In genomic region chr1:162186470-162187351, GRCm38 (mm10) we compare ENCODE assay signal across 8 mouse cellular contexts.
DNase-seq lines count a peak whose midpoint lies in the region; ATAC-seq lines count a peak whose summit lies in the region.

No protein-coding gene starts in this region.

- no peak for DNase-seq in neural tube, embryonic 11.5 days (ENCODE audit: low spot score)
- DNase-seq in neural tube, embryonic 10.5 days (ENCODE audit: extremely low spot score, low spot score) = no peak
- DNase-seq in forebrain, embryonic 14.5 days (ENCODE audit: low spot score) = peak; percentile 30
- peak; percentile 64 for DNase-seq in intestine, embryonic 14.5 days (ENCODE audit: low spot score)
- DNase-seq in ovary, postnatal 36 days (ENCODE audit: low spot score) = no peak
- DNase-seq in right cerebral cortex, postnatal 4 days = no peak
- no peak for DNase-seq in gastrocnemius, postnatal 14 days

- 66% methylated on average over 7 of the region's 7 CpGs for WGBS in neural tube, embryonic 11.5 days
- 61% methylated on average over 7 of the region's 7 CpGs for WGBS in forebrain, embryonic 14.5 days
- 15% methylated on average over 7 of the region's 7 CpGs for WGBS in intestine, embryonic 14.5 days
- 44% methylated on average over 7 of the region's 7 CpGs for WGBS in neural tube, embryonic 15.5 days

- peak overlapping the region; percentile 78 for H3K27ac ChIP-seq in neural tube, embryonic 11.5 days (ENCODE audit: low read depth, low read length)
- H3K27ac ChIP-seq in forebrain, embryonic 14.5 days (ENCODE audit: low read depth, low read length) = no peak overlapping the region
- H3K27ac ChIP-seq in intestine, embryonic 14.5 days (ENCODE audit: low read depth) = peak overlapping the region; percentile 96
- peak overlapping the region; percentile 77 for H3K27ac ChIP-seq in neural tube, embryonic 15.5 days (replicated peaks)

- no peak for ATAC-seq in neural tube, embryonic 11.5 days (ENCODE audit: insufficient read depth, low FRiP score, low TSS enrichment)
- ATAC-seq in forebrain, embryonic 14.5 days = no peak
- peak; percentile 73 for ATAC-seq in intestine, embryonic 14.5 days (replicated peaks; ENCODE audit: low FRiP score, low TSS enrichment, low read depth)
- ATAC-seq in neural tube, embryonic 15.5 days (ENCODE audit: low FRiP score) = peak; percentile 30; the same call in 1 of the 2 replicates

- no peak overlapping the region for H3K4me2 ChIP-seq in neural tube, embryonic 11.5 days (ENCODE audit: low read depth)
- H3K4me2 ChIP-seq in forebrain, embryonic 14.5 days (ENCODE audit: low read length) = no peak overlapping the region
- H3K4me2 ChIP-seq in intestine, embryonic 14.5 days (ENCODE audit: low read length) = peak overlapping the region; percentile 4
- H3K4me2 ChIP-seq in neural tube, embryonic 15.5 days = no peak overlapping the region

- H3K9me3 ChIP-seq in neural tube, embryonic 11.5 days (ENCODE audit: control insufficient read depth, low read length) = no peaks in the 10 kb centered on the region
- H3K9me3 ChIP-seq in forebrain, embryonic 14.5 days (replicated peaks; ENCODE audit: control insufficient read depth, low read length) = no peaks in the 10 kb centered on the region
- H3K9me3 ChIP-seq in intestine, embryonic 14.5 days (ENCODE audit: control insufficient read depth, low read length) = no peaks in the 10 kb centered on the region
- no peaks in the 10 kb centered on the region for H3K9me3 ChIP-seq in neural tube, embryonic 15.5 days (replicated peaks)

- H3K4me1 ChIP-seq in neural tube, embryonic 11.5 days (ENCODE audit: control insufficient read depth, insufficient read depth, low read length) = peaks cover 5% of the 10 kb centered on the region; the same call in 1 of the 2 replicates
- H3K4me1 ChIP-seq in forebrain, embryonic 14.5 days (ENCODE audit: control insufficient read depth, insufficient read depth, low read length) = peaks cover 16% of the 10 kb centered on the region
- H3K4me1 ChIP-seq in intestine, embryonic 14.5 days (replicated peaks; ENCODE audit: control insufficient read depth, insufficient read depth, low read length) = peaks cover 50% of the 10 kb centered on the region
- H3K4me1 ChIP-seq in neural tube, embryonic 15.5 days = peaks cover 41% of the 10 kb centered on the region

- no peaks in the 10 kb centered on the region for H3K27me3 ChIP-seq in neural tube, embryonic 11.5 days (ENCODE audit: control insufficient read depth, insufficient read depth, low read length)
- H3K27me3 ChIP-seq in forebrain, embryonic 14.5 days (replicated peaks; ENCODE audit: control insufficient read depth, insufficient read depth, low read length) = no peaks in the 10 kb centered on the region
- H3K27me3 ChIP-seq in intestine, embryonic 14.5 days (replicated peaks; ENCODE audit: control insufficient read depth, insufficient read depth, low read length) = no peaks in the 10 kb centered on the region
- no peaks in the 10 kb centered on the region for H3K27me3 ChIP-seq in neural tube, embryonic 15.5 days (replicated peaks)

- no peak overlapping the region for H3K4me3 ChIP-seq in neural tube, embryonic 11.5 days (ENCODE audit: low read depth, low read length)
- H3K4me3 ChIP-seq in forebrain, embryonic 14.5 days (ENCODE audit: low read depth, low read length) = no peak overlapping the region
- no peak overlapping the region for H3K4me3 ChIP-seq in intestine, embryonic 14.5 days (ENCODE audit: low read depth, low read length)
- H3K4me3 ChIP-seq in neural tube, embryonic 15.5 days (replicated peaks) = no peak overlapping the region

- intact Hi-C loops in gastrocnemius, postnatal 14 days (cut with DNase I; ENCODE audit: low total_unique reads) = no loop called here

- no peak overlapping the region; the same call in 1 of the 2 replicates for H3K9ac ChIP-seq in neural tube, embryonic 11.5 days (ENCODE audit: low read length)
- H3K9ac ChIP-seq in forebrain, embryonic 14.5 days (ENCODE audit: low read length) = no peak overlapping the region
- H3K9ac ChIP-seq in intestine, embryonic 14.5 days (ENCODE audit: low read length) = peak overlapping the region; percentile 30
- no peak overlapping the region for H3K9ac ChIP-seq in neural tube, embryonic 15.5 days (replicated peaks)

- H3K36me3 ChIP-seq in neural tube, embryonic 11.5 days (ENCODE audit: control insufficient read depth, insufficient read depth, low read length) = no peaks in the 10 kb centered on the region
- no peaks in the 10 kb centered on the region for H3K36me3 ChIP-seq in forebrain, embryonic 14.5 days (ENCODE audit: control insufficient read depth, insufficient read depth, low read length)
- H3K36me3 ChIP-seq in intestine, embryonic 14.5 days (ENCODE audit: control insufficient read depth, insufficient read depth, low read length) = no peaks in the 10 kb centered on the region
- no peaks in the 10 kb centered on the region for H3K36me3 ChIP-seq in neural tube, embryonic 15.5 days

Comparison
In these comparisons a context has a peak if more than half of its experiments do, and no peak if none do; other contexts are left out.
1. ATAC-seq: peak in intestine, embryonic 14.5 days (single experiment) and neural tube, embryonic 15.5 days (single experiment); none in neural tube, embryonic 11.5 days (single experiment) and forebrain, embryonic 14.5 days (single experiment).
2. DNase-seq: peak in forebrain, embryonic 14.5 days (single experiment) and intestine, embryonic 14.5 days (single experiment); none in neural tube, embryonic 11.5 days (single experiment), neural tube, embryonic 10.5 days (single experiment), ovary, postnatal 36 days (single experiment), right cerebral cortex, postnatal 4 days (single experiment) and gastrocnemius, postnatal 14 days (single experiment).